Mouse (Mus musculus) thymus, postnatal 4 days (tissue): ENCODE data around the gene Ccni.

Source experiments
- DNase-seq: peaks from one replicate; pipeline ENCODE4 v3.0.0; 2021

Ccni gene

DNA sequence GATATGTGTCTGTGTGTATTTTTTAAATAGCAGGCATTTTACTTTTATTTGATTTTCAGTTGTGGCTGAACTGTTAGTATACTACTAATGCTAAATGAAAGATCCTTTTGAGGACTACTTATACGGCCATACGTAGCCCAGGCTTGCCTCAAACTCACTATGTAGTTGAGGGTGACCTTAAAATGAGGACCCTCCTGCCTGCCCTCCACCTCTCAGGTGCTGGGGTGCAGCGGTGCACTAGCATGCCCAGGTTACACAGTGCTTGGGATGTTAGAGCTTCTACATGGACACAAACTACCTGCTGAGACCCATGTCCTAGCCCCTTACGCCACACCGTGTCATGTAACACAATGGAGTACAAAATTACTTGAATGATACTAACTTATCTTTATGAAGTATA, 15.9 kb downstream of the Ccni start:
- no peak for DNase-seq

DNA sequence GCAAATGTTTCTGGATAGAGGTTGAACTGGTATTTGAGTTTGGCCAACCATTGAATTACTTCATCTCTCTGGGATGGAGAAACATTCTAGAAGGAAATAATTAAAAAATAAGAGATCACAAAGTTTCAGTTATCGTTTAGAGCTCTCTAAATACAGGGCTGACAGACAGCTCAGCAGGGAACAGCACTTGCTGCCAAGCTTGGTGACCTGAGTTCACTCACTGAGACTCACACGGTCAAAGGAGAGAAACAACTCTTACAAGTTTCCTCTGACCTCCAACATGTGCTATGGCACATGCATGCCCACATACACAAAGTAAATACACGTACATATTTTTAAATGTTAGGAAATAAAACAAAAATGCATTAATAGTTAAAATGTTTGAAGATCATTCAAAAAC, 16.7 kb downstream of the Ccni start:
- no peak for DNase-seq

DNA sequence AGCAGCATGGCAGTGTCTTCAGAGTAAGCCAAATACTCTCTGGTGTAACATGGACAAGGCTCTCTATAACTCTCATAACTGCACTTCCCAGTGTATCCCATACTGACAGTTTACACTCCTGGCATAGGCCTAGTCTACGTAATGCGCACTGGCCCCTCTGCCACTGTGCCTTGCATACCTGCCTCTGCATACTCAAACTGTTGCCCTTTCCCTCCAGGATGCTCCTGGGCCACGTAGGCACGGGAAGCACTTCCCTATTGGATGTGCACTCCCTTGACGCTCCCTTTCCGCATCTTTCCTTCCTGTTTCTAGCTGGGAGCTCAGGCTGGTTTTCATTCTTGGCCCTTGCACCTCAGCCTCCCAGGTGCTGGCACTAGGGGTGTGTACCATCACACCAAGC, 21.7 kb downstream of the Ccni start:
- DNase-seq = no peak

DNA sequence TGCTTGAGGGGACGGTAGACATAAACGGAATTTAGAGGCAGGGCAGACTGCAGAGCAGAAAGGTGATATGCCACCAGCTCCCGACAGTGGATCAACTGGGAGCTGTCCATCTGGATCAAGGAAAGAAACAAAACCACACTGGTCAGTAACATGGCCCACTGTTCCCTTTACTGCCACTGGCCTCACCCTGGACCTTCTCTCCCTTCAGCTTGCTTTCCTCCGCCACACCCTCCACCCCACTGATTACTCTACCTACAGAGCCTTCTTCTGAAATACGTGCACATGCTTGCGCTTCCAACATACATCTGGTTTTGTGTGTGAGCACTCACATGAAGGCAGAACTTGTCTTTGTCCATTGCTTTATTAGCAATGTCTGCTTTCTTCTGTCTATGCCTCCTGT, 23.0 kb downstream of the Ccni start:
- no peak for DNase-seq

DNA sequence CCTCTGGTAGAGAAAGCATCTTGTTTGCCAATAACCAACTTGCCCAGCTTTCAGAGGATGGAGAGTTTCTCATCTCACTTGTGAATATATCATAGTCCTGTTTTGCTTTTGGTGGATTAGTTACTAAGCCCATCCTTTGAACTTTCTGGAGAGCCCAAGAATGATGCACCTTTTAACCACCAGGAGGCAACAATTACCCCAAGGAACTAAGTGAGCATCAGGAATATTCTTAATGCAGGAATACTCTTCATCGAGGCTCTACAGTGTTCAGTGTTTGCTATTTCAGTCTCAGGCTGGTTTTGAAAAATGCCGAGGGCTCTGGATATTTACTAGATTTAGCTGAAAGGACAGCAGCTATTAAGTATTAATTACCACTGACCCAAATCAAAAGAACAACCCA, 26.0 kb downstream of the Ccni start:
- peak; percentile 25 for DNase-seq

DNA sequence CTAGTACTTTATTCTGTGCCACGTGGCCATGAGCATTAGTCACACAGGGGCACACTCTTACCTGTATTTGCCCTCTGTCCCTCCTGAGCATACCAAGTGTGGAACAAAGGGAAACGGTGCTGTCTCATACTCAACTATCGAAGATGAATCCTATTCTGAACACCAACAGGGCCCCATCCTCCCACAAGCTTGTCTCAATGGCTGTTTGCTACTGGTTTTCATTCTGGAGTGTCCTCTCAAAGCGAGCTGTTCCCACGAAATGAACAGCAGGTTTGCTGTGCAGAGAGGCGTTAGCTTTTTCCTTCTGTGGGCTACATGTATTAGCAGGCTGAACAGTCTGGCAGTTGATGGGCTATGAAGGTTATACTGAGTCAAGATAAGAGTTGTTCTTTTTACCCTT, 27.7 kb downstream of the Ccni start:
- no peak for DNase-seq

DNA sequence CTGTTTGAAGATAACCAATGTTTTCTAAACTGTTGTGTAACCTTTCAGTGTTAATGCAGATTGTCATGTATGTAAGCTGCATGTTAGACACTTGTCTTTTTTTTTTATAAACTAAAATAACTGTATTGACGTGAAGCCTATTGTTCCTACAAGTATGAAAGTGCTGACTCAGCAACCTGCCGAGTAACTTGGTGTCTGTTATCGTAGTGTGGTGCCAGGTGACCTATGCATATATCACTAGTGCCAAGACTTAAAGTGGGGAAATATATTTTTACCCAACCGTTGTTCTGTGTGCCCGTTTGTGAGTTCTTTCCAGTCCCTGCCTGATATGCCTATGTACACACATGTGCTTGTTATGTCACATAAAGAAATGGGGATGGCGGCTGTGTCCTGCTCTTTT, 31.6 kb downstream of the Ccni start:
- no peak for DNase-seq

DNA sequence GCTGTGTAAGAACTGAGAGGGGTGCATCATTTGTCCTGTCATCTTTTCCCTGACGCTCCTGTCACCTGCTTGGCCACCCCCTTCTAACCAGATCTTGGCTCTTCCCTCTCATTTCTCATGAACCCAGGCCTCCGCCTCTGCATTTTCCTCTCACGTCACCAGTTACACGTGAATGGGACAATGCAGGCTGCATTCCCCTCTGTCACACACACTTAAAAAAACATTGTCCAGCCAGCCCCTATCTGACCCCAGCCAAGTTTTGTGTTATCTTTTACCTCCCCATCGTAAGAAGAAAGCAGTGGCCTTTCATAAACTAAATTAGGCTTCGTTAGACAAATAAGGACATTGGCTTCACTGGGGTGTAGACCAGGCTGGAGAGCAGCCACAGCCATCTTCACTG, 33.8 kb downstream of the Ccni start:
- no peak for DNase-seq

DNA sequence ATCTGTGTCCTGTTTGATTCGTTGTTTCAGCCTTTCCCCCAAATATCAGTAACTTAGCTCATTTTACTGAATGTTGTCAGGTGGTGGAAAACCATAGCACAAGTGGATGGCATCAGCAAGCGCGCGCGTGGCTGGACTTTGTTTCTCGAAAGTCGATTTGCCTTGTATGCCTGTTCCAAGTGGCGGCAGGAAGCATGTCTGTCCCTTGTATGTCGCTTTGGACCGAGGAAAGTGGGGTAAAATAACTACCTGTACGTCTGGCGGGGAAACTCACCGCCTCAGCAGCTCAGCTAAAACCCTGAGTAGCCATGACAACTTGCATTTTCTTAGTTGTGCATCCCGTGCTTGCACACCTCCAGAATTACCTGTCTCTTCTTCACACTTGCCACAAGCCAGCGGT, 34.9 kb downstream of the Ccni start:
- DNase-seq = no peak

DNA sequence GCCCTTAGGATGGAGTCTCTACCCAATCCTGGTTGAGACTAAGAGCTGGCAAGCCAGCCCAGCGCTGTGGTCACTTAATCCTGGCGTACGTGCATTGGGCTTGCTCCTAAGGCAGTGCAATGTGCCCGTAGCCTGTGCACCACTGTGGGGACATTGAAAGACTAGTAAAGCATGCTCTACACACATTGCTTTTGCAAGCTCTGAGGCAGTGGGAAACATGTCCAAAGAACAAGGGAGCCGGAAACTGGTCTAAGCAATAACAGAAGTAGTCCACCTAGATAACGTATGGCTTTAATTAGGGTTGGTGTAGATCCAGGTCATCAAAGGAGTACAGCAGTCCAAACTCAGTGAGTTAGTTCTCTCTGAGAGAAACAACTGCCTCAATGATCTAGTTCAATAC, 37.6 kb downstream of the Ccni start:
- DNase-seq = no peak

DNA sequence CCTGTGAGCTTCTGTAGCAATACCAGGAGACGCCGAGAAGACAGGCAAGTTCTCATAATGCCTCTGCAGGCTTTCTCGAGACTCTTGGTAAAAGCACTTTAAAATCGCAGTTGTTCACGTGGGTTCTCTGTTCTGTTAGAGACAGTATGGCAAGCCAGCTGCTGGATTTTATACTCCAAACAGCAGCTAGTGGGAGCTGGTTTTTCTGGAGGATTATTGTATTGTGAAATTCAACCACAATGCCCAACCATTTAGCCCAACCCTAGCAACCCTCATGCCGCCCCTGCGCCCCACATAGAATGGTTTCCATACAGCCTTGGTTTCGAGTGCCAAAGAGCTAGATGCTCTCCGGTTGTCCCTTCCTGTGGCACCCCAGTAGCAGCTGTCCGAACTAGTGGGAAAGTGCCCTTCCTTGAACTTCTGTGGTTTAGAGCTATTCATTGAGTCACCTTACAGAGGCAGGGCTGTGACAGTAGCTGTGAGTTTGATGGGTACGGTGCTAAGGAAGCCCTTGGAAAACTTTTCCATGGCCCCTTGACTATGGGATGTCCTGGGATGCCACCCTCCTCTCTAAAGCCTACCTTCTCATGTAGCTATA, 38.3 kb downstream of the Ccni start:
- DNase-seq = peak; percentile 14

DNA sequence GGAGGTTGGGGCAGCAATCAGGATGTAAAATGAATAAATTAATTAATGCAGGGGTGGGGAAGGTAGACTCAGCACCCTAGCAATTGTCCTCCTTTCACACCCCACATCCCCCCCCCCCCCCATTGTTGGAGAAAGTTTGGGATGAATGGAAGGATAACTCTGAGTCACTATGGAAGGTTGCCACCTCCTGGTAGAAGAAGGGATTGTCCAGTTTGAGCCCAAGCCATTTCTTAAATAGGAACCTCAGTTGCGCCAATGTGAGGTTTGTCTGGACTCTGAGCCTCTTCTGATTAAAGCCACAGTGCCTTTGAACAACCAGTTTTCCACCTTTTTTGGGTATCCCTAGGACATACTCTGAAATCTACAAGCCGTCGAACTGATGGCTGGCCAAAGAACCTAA, 42.8 kb downstream of the Ccni start:
- peak; percentile 43 for DNase-seq

DNA sequence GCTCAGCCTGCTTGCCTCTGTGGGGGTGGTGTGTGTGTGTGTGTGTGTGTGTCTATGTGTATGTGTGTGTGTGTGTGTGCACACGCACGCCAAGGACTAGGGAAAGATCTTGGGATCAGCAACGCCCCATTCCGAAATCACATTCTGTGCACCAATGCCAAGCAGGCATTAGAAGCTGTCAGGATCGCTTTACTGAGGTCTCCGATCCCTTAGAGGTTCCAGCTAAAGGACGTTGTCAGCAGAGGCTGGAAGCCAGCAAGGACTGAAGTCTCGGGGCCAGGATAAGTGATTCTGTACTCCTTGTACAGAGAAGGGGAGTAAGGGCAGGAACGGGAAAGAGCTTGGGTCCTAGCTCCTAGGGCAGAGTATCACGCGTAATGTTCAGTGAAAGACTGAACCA, 51.9 kb downstream of the Ccni start:
- no peak for DNase-seq

DNA sequence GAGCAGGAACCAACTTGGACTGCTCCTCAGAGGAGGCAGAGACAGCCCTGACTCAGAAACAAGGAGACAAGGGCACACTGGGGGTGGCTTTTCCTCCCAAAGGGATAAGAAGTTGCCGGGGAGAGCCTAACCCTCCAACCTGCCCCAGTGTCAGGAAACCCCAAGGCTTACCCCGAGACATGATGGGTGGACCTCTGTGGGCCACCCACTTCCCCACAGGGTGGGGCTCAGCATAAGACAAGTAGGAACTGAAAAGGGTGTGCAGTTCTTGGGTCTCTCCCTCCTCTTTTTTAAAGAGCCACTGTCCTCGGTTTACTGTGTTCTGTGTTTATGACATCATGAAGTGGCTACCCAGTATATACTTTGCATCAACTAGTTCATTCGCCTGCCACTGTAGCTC, 53.8 kb downstream of the Ccni start:
- DNase-seq = peak; percentile 22

DNA sequence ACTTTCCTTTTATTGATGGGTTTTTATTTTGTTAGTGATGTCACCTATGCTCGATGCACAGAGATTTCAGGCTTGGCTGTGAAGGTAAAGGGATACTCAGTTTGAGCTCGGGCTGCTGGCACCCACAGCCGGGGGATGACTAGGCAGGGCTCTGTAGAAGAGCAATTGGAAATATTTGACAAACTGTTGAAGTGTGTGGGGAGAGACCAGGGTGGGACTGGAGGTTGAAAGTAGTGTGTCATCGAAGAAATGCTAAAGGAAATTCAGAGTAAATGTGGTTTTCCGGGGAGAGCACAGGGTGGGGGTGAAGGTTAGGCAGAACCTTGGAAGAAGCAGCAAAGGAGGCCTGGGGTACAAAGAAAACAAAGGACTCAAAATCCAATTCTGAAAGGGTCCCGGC, 54.3 kb downstream of the Ccni start:
- DNase-seq = peak; percentile 13

DNA sequence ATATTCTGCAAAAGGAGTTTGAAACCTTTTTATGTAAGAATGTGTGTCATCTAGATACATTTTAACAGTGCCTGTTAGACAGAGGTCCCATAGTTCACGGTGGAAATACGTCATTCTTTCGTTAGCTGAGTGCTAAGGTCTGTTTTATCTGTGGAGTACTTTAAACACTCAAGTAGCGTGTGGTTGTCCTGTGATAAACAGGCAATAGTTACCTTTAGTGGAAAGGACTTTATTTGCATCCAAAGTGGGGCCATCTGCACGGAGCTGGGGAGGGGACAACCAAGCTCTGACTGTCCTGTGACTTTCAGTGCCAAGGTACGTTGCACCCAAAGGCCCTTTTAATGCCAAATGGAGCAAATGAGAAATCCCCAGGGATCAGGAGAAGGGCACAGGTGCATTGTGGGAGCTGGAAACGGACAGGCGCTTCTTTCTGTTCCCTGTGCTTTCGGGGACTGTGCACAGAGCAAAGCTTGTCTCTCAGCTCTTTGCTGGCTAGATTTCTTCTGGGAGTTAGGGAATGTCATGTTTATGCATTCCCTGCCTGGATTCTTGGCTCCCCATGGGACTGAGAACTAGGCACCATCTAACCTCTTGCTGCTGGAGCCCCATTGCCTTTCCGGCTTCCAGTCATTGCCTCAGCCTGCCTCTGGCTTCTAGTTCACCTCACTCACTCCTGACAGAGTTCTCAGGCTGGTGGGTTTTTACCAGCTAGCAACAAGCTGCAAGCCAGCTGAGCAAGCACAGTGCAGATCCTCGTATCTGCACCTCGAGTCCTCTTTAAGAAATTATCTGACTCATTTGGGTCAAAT, 56.1 kb downstream of the Ccni start:
- no peak for DNase-seq

DNA sequence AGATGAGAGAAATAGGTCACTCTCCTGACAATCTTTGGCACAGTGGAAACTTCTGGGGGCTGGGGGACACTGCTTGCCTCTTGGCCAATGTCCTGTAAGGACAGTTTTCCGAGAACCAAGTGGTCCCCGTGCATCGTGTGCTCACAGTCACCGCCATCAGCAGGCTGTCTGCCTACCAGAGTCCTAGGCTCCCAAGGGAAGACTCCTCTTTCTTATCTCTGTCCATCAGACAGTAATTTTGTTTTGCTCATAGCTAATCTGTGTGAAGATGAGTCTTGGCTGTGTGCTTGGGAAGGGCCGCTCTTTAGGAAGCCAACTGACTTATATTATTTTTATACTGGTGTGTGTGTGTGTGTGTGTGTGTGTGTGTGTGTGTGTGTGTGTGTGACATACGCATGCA, 60.8 kb downstream of the Ccni start:
- DNase-seq = no peak

DNA sequence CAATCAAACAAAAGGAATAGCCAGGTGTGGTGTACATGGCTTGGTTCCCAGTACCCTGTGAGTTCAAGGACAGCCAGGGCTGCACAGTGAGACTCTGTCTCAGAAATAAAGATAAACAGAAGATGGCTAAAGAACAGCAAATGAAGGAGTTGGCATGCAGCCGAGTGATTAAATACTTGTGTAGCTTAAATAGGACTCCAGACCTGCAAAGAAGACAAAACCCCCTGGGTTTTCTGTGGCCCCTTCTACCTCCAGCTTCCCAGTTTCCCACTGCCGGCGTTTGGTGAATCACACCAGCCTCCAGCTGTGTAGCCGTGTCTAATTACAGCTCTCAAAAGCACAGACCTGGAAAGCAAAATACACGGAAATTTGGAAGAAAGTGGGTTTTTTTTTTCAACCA, 61.4 kb downstream of the Ccni start:
- no peak for DNase-seq

DNA sequence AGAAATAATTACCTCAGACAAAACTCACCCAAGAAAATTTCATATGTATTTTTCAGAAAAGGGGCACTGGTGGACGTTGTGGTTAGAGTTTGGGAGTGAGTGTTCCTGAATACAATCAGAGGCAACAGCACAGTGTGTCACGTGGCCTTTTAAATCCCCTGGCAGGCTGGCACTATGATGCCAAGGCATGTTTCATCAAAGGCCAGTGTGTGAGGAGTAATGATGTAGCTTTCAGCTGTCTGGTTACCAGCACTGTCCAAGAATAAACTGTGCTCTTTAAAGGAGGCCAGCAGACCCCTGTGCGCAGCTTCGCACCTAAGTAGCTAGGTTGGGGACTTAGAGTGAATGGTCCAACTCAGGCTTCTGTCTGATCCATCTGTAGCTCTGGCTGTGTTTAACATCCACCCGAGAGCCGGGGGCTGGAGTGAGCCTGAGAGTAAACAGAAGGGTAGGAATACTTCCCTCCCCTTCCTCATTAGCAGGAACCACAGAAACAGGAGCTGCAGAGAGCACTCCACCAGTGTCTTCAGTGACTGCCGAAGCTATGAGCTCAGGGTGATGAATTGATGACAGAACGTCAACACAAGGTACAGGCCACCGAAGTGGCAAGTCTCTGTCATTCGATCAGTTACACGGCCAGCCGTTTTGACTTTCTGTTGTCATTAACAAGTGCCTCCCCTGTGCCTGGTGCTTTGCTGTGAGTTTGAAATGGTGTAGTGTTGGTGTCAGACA, 62.8 kb downstream of the Ccni start:
- DNase-seq = no peak

DNA sequence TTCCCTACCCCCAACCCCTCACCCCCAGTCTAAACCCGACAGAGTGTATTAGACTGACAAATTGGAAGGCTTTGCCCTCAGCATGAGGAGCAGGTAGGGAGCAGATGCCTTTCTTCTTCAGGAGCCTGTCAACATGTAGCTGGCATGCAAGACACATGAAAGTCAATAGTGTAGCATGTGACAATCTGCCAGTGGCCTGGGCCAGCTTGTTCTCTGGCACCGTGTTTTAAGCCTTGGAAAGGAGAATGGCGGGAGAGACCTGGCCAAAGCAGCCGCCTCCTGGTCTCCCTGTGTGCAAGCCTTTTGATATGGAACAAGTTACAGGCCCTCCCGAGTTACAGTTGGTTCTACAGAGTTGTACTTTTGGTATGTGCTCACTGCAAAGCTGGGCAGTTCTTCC, 65.5 kb downstream of the Ccni start:
- DNase-seq = no peak

DNA sequence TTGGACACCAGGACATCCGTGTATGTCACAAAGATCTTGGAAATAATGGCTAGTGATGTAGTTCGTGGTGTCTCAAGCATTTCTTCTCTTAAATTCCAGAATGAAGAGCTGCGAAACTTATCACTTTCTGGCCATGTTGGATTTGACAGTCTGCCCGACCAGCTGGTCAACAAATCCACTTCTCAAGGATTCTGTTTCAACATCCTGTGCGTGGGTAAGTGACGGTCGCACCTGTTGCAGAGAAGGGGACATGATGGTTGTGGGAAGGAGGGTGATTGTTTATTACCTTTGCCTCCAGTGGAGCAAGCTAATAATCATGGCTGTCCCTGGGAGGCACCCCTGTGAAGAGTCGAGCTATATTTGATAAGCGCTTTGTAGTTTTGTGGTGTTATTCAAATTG, 66.9 kb downstream of the Ccni start:
- no peak for DNase-seq

DNA sequence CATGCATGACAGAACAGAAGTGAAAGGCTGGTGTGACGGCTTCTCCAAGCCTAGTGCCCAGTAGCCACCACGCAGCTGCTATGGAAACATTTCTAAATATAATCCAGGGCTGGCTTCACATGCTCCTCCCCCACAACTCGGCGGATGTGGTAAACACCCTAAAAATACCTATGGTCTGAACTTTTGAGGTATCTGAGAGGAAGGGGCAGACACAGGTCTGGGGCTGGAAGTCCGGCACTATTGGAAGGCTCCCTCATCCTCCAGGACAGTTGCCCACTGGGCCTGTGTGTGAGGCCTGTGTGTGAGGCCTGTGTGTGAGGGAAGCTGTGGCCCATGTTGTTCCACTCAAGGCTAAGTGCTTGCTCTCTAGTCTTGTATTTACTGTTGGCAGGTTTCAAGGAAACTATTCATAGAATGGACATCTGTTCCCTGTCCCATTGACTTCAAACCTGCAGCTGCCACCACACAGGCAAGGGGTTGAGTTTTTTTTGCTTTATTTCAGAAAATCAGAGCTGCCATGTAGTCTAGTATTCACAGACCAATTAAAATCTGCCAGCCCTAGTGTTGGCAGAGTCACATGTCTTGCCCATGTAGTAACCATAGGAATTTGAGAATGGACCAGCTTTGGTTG, 69.2 kb downstream of the Ccni start:
- peak; percentile 56 for DNase-seq

DNA sequence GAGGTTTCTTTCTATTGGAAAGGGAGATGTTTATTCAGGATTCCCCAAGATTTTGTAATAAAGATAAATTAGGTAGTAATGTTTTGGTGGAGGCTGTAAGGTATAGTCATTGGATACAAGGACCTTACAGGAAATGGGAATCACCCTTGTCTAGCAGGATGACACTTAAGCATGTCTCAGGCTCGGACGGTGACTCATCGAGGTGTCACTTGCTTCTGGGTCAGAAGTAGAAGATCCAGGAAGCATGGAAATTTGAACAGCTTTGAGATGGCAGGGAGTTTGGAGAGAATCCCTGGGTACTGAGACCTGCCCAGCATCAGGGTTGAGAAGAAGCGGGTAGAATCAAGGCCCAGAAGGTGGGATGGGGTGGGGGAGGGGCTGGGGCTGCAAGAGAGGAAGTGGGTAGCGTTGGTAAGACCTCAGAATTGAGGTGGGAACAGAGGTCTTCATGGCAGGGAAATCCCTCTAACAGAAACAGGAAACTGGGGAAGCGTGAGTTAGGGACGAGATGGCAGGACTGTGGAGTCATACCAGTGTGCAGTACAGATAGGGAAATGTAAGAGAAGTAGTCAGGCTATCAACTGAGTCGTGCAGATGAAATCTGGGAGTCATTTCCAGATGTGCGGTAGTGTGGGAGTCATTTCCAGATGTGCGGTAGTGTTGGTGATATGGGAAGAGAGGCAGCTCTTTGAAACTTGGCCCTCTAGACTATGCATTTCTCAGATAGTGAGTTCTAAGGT, 70.8 kb downstream of the Ccni start:
- DNase-seq = no peak
